Mouse (Mus musculus) T-cell, adult 66 days (primary cell): ENCODE results near the gene Htr1a. TPM values are rescaled to one million over a fixed set of nuclear protein-coding genes. Genes with fewer than 3 reads are reported as not detected.

Experiments
- total RNA-seq, 2 experiments: library from RNA; stranded (reverse); gene quantifications; 3 replicates in 1 of 2; 4 replicates in 1 of 2; pipeline ENCODE4 v1.2.4; 2023

Gene Htr1a
- not detected for total RNA-seq

GRCm38 (mm10) chr13:105443339-105443738, at the start of gene Htr1a:
Gene Htr1a, plus strand, starts transcription at chr13:105443639.

Other genes with a start within 250 kb of the Htr1a start
- under 1 TPM; 0.20 to 0.59 TPM for gene Rnf180, start 148.8 kb upstream of the Htr1a start, total RNA-seq